Mouse (Mus musculus) lung, embryonic 14.5 days (tissue): ENCODE data around the gene Ccl1. TPM values are rescaled to one million over a fixed set of nuclear protein-coding genes. Genes with fewer than 3 reads are reported as not detected.

ENCODE experiments used
- ATAC-seq: fragments of 200-750 bp; cut with Nextera tagmentation; 2 replicates; pipeline ENCODE4 v1.8.0; 2017; ENCODE audit warnings: mild to moderate bottlenecking, moderate TSS enrichment, moderate library complexity; ENCODE audit not compliant: insufficient read depth
- DNase-seq: peaks from one replicate; pipeline ENCODE4 v3.0.0-alpha.2; 2015
- H3K27ac ChIP-seq: fragments of 300-500 bp; sonication (generic); 2 replicates; pipeline ENCODE4 v1.5.1; 2014; ENCODE audit warnings: low read depth, mild to moderate bottlenecking, moderate library complexity
- H3K27me3 ChIP-seq: fragments of 300-500 bp; sonication (generic); 2 replicates; pipeline ENCODE4 v1.6.1; 2014; ENCODE audit warnings: low read length, control low read depth; ENCODE audit not compliant: insufficient read depth
- H3K36me3 ChIP-seq: fragments of 300-500 bp; sonication (generic); 2 replicates; pipeline ENCODE4 v1.6.1; 2014; ENCODE audit warnings: control low read depth; ENCODE audit not compliant: insufficient read depth
- H3K4me1 ChIP-seq: fragments of 300-500 bp; sonication (generic); 2 replicates; pipeline ENCODE4 v1.6.1; 2014; ENCODE audit warnings: antibody characterized with exemption, control low read depth; ENCODE audit not compliant: insufficient read depth
- H3K4me2 ChIP-seq: fragments of 300-500 bp; sonication (generic); 2 replicates; pipeline ENCODE4 v1.6.1; 2014; ENCODE audit warnings: mild to moderate bottlenecking
- H3K4me3 ChIP-seq: fragments of 300-500 bp; sonication (generic); 2 replicates; pipeline ENCODE4 v1.5.1; 2014; ENCODE audit warnings: low read depth, low read length
- H3K9ac ChIP-seq: fragments of 300-500 bp; sonication (generic); 2 replicates; pipeline ENCODE4 v1.6.1; 2014
- H3K9me3 ChIP-seq: fragments of 300-500 bp; sonication (generic); 2 replicates; pipeline ENCODE4 v1.6.1; 2016; ENCODE audit warnings: low read depth, low read length, control low read depth
- CTCF ChIP-seq: IDR thresholded peaks from 2 replicates; pipeline ENCODE4 v1.5.1; 2016; ENCODE audit warnings: antibody characterized with exemption, low read depth
- WGBS: fragments of 180-500 bp; shearing (Covaris S2); extraction: QIAGEN DNeasy Blood & Tissue Kit; methylation state at CpG from one replicate; pipeline ENCODE4 v1.1.7; 2014; 5-methylcytosine and 5-hydroxymethylcytosine counted together
- polyA plus RNA-seq: library from polyadenylated mRNA; unstranded; fragments of >200 nt; fragmentation: Nextera tagmentation; extraction: Ambion mirVana; gene quantifications from 2 replicates; pipeline ENCODE4 v1.2.1, GENCODE M21; 2014

Gene Ccl1
- polyA plus RNA-seq, 1 experiment from 2014 or later, result not detected

DNA sequence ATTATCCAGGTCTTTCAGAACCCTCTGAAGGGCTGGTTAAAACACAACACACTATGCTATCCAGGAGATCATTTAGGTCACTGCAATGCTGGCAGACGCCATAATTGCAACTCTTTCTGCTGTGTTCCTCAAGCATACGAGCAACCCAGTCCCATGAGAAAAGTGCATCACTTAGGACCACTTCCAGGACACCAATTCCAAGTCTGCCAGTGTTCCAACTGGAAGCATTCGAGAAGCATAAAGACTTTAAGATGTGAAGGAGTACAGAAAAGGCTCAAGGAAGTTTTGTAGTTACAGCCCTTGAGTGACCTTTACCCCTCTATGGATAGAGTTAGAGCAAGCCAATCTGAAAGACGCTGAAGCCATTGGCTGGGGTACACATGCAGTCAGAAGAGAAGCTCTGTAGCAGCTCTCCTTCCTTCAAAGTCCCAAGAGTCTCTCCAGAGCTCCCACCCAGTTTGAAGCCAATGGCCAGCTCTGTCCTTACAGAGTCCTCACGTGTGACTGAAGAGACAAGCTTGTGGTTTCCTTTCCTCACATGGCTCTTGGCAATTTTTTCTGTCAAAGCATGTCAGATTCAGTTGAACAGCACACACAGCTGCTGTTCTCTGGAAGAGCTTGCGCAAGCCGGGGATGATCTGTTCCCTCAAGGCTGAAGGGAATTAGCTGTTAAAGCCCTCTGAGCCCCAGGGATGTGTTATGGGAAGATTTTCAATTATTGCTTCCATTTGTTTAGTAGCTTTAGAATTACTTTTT is 134.0 kb downstream of the Ccl1 start:
- Histone ChIP-seq H3K4me1 (peaks cover 4% of the 10 kb centered on the region; the same call in 1 of the 2 replicates), H3K27me3 (no peaks in the 10 kb centered on the region), H3K4me3 (no peak overlapping the region), H3K27ac (peak overlapping the region; percentile 77), H3K9me3 (no peaks in the 10 kb centered on the region), H3K4me2 (no peak overlapping the region), H3K9ac (no peak overlapping the region), H3K36me3 (no peaks in the 10 kb centered on the region)
- DNase-seq (peak; percentile 86), ATAC-seq (peak; percentile 81)
- TF ChIP-seq CTCF, result no peak
- WGBS, result 51% methylated on average over 7 of the region's 7 CpGs

DNA sequence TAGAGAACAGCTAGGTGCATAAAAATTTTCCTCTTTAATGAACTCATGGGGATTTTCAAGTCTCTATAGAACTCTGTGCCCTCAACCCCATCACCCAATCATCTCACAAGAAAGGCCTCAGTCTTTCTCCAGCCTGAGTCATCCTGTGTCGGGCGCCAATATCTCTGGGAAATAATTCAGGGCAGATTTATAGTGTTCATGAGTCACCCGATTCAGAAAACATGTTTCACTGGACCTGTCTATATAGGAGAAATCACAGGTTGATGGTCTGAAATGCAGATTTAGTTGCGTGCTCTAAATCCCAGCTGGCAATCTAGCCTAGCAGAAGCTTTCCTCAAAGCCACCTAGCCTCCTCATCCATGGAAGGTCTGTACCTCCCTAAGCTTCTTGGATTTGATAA is 136.0 kb downstream of the Ccl1 start:
- no peaks in the 10 kb centered on the region for H3K9me3 ChIP-seq
- no peak overlapping the region for H3K27ac ChIP-seq
- 91% methylated on average over 4 of the region's 4 CpGs for WGBS
- no peaks in the 10 kb centered on the region for H3K36me3 ChIP-seq
- peaks cover 4% of the 10 kb centered on the region; the same call in 1 of the 2 replicates for H3K4me1 ChIP-seq
- no peak overlapping the region for H3K4me3 ChIP-seq
- no peak overlapping the region for H3K4me2 ChIP-seq
- no peak for TF ChIP-seq CTCF
- H3K27me3 ChIP-seq, result no peaks in the 10 kb centered on the region
- DNase-seq, result no peak
- no peak overlapping the region for H3K9ac ChIP-seq
- no peak for ATAC-seq

DNA sequence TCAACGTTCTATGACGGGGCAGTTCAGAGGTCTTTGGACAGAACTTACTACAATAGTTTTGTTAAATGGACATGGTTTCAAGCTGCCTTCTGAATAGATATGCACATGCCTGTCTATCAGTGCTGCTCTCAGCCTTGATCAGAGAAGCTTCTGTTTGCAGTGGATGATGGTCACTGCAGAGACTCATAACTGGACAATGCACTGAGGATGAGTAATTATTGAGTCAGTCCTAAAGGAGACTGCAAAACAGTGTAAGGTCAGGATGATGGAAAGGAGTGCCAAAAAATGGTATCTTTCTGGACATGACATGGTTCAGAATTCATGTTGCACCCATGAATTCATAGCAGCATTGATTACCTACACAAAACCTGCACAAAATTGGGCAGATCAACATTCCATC is 137.2 kb downstream of the Ccl1 start:
- no peak overlapping the region for H3K4me2 ChIP-seq
- H3K27ac ChIP-seq, result no peak overlapping the region
- H3K9me3 ChIP-seq, result no peaks in the 10 kb centered on the region
- H3K9ac ChIP-seq, result no peak overlapping the region
- no peaks in the 10 kb centered on the region for H3K27me3 ChIP-seq
- WGBS, result 95% methylated on average over 2 of the region's 2 CpGs
- ATAC-seq (no peak), DNase-seq (no peak)
- H3K4me1 ChIP-seq, result peaks cover 4% of the 10 kb centered on the region; the same call in 1 of the 2 replicates
- TF ChIP-seq CTCF, result no peak
- H3K4me3 ChIP-seq, result no peak overlapping the region
- no peaks in the 10 kb centered on the region for H3K36me3 ChIP-seq

DNA sequence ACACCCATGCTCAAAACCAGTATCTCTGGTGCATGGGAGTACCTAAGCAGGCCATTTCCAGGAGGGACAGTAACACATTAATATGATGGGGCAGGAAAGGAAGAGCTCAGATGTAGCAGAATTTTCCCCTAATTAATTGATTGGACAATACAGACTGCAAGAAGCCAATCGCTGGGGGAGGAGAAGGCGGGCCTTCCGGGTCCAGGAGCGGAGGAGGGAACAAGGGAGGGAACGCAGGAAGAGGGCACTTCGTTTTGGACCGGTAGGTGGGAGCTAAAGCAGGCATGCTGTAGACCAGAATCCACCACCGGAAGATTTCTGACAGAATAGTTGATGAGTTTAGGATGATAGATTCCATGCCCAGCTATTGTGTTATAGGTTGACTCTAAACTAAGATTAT is 142.2 kb downstream of the Ccl1 start:
- Histone ChIP-seq H3K36me3 (no peaks in the 10 kb centered on the region), H3K9ac (no peak overlapping the region), H3K4me3 (no peak overlapping the region), H3K27ac (no peak overlapping the region), H3K9me3 (no peaks in the 10 kb centered on the region), H3K4me2 (no peak overlapping the region), H3K27me3 (no peaks in the 10 kb centered on the region), H3K4me1 (no peaks in the 10 kb centered on the region)
- DNase-seq, result no peak
- ATAC-seq, result no peak
- no peak for TF ChIP-seq CTCF
- WGBS, result 63% methylated on average over 8 of the region's 8 CpGs

DNA sequence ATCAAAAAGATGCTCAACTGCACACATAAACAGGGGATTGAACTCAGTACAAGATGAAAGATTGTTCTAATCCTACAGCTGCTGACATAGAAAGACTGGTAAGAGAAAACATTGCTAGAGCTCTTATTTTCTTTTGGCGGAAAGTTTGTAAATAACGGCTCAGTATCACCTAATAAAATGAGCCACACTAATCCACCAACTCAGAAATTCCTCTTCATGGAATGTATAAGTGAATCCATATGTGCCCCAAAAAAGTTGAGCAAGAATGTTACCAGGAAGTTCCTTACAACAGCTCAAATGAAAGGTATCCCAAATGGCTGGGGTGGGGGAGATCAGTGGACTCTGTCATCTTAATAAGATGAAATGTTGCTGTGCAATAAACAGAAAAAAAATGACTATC is 146.4 kb downstream of the Ccl1 start:
- no peak overlapping the region for H3K4me2 ChIP-seq
- WGBS, result 66% methylated on average over 2 of the region's 2 CpGs
- TF ChIP-seq CTCF, result no peak
- peak; percentile 38 for ATAC-seq
- H3K4me3 ChIP-seq, result no peak overlapping the region
- no peaks in the 10 kb centered on the region for H3K27me3 ChIP-seq
- H3K9me3 ChIP-seq, result no peaks in the 10 kb centered on the region
- DNase-seq, result peak; percentile 84
- no peaks in the 10 kb centered on the region for H3K4me1 ChIP-seq
- no peak overlapping the region for H3K27ac ChIP-seq
- H3K9ac ChIP-seq, result no peak overlapping the region
- no peaks in the 10 kb centered on the region for H3K36me3 ChIP-seq

DNA sequence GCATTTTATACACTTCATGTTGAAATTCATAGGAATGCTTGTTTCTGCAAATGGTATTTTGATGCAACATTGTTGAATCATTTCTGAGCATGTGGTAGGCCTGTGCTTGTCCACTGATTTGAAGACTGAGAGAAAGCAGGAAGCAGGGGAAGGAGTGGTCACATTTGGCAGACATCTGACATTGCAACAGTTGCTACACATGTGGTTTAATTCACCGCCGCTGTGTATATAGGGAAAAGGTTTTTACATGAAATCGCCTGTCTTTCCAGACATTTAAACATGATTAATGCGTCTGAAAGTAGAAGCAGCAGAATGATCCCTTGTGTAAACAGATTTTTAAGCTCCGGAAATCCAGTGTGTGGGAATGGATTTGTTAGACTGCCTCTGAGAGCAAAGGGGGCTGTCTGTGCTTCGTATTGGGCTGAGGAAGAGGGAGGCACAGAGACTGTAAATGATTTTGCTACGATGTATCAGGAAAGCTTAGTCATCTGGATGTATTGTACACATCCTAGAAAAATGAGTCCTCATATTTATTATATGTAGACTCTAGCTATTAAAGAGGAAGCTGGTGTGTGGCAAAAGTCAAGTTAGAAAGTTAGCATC is 165.9 kb downstream of the Ccl1 start:
- 0 out of 2 replicates have a peak overlapping the region, but pooled peaks have one; percentile 0 for H3K4me2 ChIP-seq
- ATAC-seq, result peak; percentile 94
- no peak overlapping the region for H3K4me3 ChIP-seq
- no peaks in the 10 kb centered on the region for H3K9me3 ChIP-seq
- H3K36me3 ChIP-seq, result no peaks in the 10 kb centered on the region
- peak overlapping the region; percentile 87 for H3K27ac ChIP-seq
- peaks cover 16% of the 10 kb centered on the region for H3K4me1 ChIP-seq
- H3K27me3 ChIP-seq, result no peaks in the 10 kb centered on the region
- H3K9ac ChIP-seq, result no peak overlapping the region
- TF ChIP-seq CTCF, result no peak
- 21% methylated on average over 7 of the region's 7 CpGs for WGBS
- peak; percentile 82 for DNase-seq

DNA sequence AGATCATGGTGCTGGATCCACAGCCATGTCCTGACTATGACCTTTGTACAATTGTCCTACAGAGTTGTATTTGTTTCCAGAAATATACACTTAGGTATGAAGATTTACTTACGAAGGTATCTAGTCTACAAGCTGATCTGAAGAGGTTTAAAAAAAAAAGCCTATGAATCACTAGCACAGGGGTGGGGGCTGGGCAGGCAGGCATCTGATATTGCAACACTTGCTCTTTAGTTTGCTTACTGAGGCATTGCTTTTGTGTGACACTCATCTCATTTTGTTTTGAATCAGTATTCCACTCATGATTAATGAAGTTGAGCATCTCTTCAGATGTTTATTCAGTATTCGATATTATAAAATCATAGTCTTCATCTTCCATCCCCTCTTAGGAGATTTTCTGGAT is 169.3 kb downstream of the Ccl1 start:
- no peaks in the 10 kb centered on the region for H3K36me3 ChIP-seq
- H3K4me3 ChIP-seq, result no peak overlapping the region
- no peak overlapping the region for H3K27ac ChIP-seq
- no peak overlapping the region for H3K9ac ChIP-seq
- DNase-seq (no peak), ATAC-seq (no peak)
- TF ChIP-seq CTCF, result no peak
- no peaks in the 10 kb centered on the region for H3K9me3 ChIP-seq
- H3K27me3 ChIP-seq, result no peaks in the 10 kb centered on the region
- peaks cover 16% of the 10 kb centered on the region for H3K4me1 ChIP-seq
- 89% methylated on average over 2 of the region's 2 CpGs for WGBS
- H3K4me2 ChIP-seq, result no peak overlapping the region
